Mouse (Mus musculus): ENCODE data around the gene Zfp422. TPM values are rescaled to one million over a fixed set of nuclear protein-coding genes. Genes with fewer than 3 reads are reported as not detected.

The Zfp422 gene
- total and polyA plus RNA-seq, 3 experiments = 11.9 to 33.4 (median 33.2) TPM

GRCm38 (mm10) chr6:116584095-116584494 is 44.7 kb downstream of the Zfp422 start, which contains the start of gene Olfr215:
Gene Olfr215, minus strand, starts transcription at chr6:116584195.
- Histone ChIP-seq H3K9me3 (replicated peaks; ENCODE audit: low read length) (no peaks in the 10 kb centered on the region), H3K36me3 (replicated peaks in 1 of 2; ENCODE audit: control insufficient read depth in 1 of 2, insufficient read depth in 1 of 2, low read length in 1 of 2) (no peaks in the 10 kb centered on the region), H3K27me3 (replicated peaks) (peaks cover 7% of the 10 kb centered on the region), H3K9ac (ENCODE audit: insufficient read depth, low read depth) (no peak within 1 kb of the TSS), H3K4me2 (ENCODE audit: insufficient read depth, low read depth, poor library complexity, severe bottlenecking) (no peak within 1 kb of the TSS), H3K4me3 (replicated peaks in 1 of 3; ENCODE audit: low read depth in 2 of 3, low read length in 2 of 3, poor library complexity in 1 of 3) (no peak within 1 kb of the TSS), H3K27ac (ENCODE audit: insufficient read depth, low read depth) (no peak within 1 kb of the TSS), H3K4me1 (ENCODE audit: control insufficient read depth in 1 of 2, insufficient read depth in 2 of 2) (peaks cover 0 to 3% of the 10 kb centered on the region in 2 experiments; a peak in 1 of 4 replicates), H3K79me2 (replicated peaks; ENCODE audit: control insufficient read depth, extremely low read depth, insufficient read depth, poor library complexity, severe bottlenecking) (no peaks in the 10 kb centered on the region)
- no peak for TF ChIP-seq POLR2AphosphoS2 (IDR thresholded peaks at IDR 0.05; ENCODE audit: low read depth, low read length)
- no peak for TF ChIP-seq KAT2A (IDR thresholded peaks at IDR 0.05; ENCODE audit: insufficient replicate concordance, low read length)
- no peak for TF ChIP-seq MXI1 (IDR thresholded peaks at IDR 0.05; ENCODE audit: low read depth, low read length)
- no peak for TF ChIP-seq RCOR1 (conservative IDR thresholded peaks at IDR 0.05; ENCODE audit: low read depth, low read length)
- no peak for TF ChIP-seq CTCF (conservative IDR thresholded peaks at IDR 0.05 in 1 of 2, IDR thresholded peaks at IDR 0.05 in 1 of 2; ENCODE audit: low read depth in 2 of 2, low read length in 2 of 2)
- TF ChIP-seq USF2 (conservative IDR thresholded peaks at IDR 0.05; ENCODE audit: low read depth, low read length) = no peak
- TF ChIP-seq ETS1 (conservative IDR thresholded peaks at IDR 0.05; ENCODE audit: low read depth, low read length) = no peak
- TF ChIP-seq NRF1 (IDR thresholded peaks at IDR 0.05; ENCODE audit: low read depth, low read length) = no peak
- no peak for TF ChIP-seq TBP (conservative IDR thresholded peaks at IDR 0.05; ENCODE audit: low read depth, low read length)
- TF ChIP-seq CHD1 (IDR thresholded peaks at IDR 0.05; ENCODE audit: low read depth, low read length) = no peak
- TF ChIP-seq MEF2A (IDR thresholded peaks at IDR 0.05; ENCODE audit: borderline replicate concordance, low read depth, low read length) = no peak
- no peak for TF ChIP-seq HCFC1 (IDR thresholded peaks at IDR 0.05; ENCODE audit: low read depth, low read length)
- TF ChIP-seq EP300 (IDR thresholded peaks at IDR 0.05; ENCODE audit: low read length) = no peak
- no peak for TF ChIP-seq IRF4 (IDR thresholded peaks at IDR 0.05; ENCODE audit: low read depth, low read length)
- no peak for TF ChIP-seq USF1 (IDR thresholded peaks at IDR 0.05; ENCODE audit: low read depth, low read length)
- TF ChIP-seq ELF1 (IDR thresholded peaks at IDR 0.05; ENCODE audit: low read depth, low read length) = no peak
- no peak for TF ChIP-seq POLR2A (IDR thresholded peaks at IDR 0.05; ENCODE audit: low read depth, low read length)
- no peak for TF ChIP-seq MYC (IDR thresholded peaks at IDR 0.05; ENCODE audit: low read depth, low read length)
- dilution Hi-C loops (cut with MboI; ENCODE audit: extremely low pct_ligation_motif_present, extremely low pct_unique_long_range_greater_than_20kb, low sequenced_read_pairs) = no loop called here
- no peak for DNase-seq (ENCODE audit: extremely low read depth)
- in situ Hi-C loops (cut with MboI; ENCODE audit: low pct_ligation_motif_present, low pct_unique_long_range_greater_than_20kb, low sequenced_read_pairs) = no loop called here

Other genes with a start within 250 kb of the Zfp422 start
- gene Alox5, start 167.8 kb downstream of the Zfp422 start, total RNA-seq (2012; rRNA removed) = not detected in 2 replicates
- gene Alox5, start 167.8 kb downstream of the Zfp422 start, total RNA-seq (2014; rRNA removed) = not detected in 2 replicates
- not detected in 2 replicates for gene Alox5, start 167.8 kb downstream of the Zfp422 start, polyA plus RNA-seq (2012; ENCODE audit: insufficient read length, low read depth)
- gene Olfr211, start 139.9 kb downstream of the Zfp422 start, total RNA-seq (2012; rRNA removed) = not detected in 2 replicates
- gene Olfr211, start 139.9 kb downstream of the Zfp422 start, total RNA-seq (2014; rRNA removed) = not detected in 2 replicates
- gene Olfr211, start 139.9 kb downstream of the Zfp422 start, polyA plus RNA-seq (2012; ENCODE audit: insufficient read length, low read depth) = not detected in 2 replicates
- not detected in 2 replicates for gene Olfr212, start 122.5 kb downstream of the Zfp422 start, total RNA-seq (2012; rRNA removed)
- not detected in 2 replicates for gene Olfr212, start 122.5 kb downstream of the Zfp422 start, total RNA-seq (2014; rRNA removed)
- gene Olfr212, start 122.5 kb downstream of the Zfp422 start, polyA plus RNA-seq (2012; ENCODE audit: insufficient read length, low read depth) = not detected in 2 replicates
- gene Olfr213, start 90.5 kb downstream of the Zfp422 start, total RNA-seq (2012; rRNA removed) = not detected in 2 replicates
- not detected in 2 replicates for gene Olfr213, start 90.5 kb downstream of the Zfp422 start, total RNA-seq (2014; rRNA removed)
- not detected in 2 replicates for gene Olfr213, start 90.5 kb downstream of the Zfp422 start, polyA plus RNA-seq (2012; ENCODE audit: insufficient read length, low read depth)
- gene Gm5580, start 77.9 kb downstream of the Zfp422 start, total RNA-seq (2012; rRNA removed) = 0.80 and 1.1 TPM in 2 replicates
- gene Gm5580, start 77.9 kb downstream of the Zfp422 start, total RNA-seq (2014; rRNA removed) = 2.9 and 3.7 TPM in 2 replicates
- gene Gm5580, start 77.9 kb downstream of the Zfp422 start, polyA plus RNA-seq (2012; ENCODE audit: insufficient read length, low read depth) = 0.29 and 0.56 TPM in 2 replicates
- gene Olfr214, start 74.8 kb downstream of the Zfp422 start, total RNA-seq (2012; rRNA removed) = not detected in 2 replicates
- not detected in 2 replicates for gene Olfr214, start 74.8 kb downstream of the Zfp422 start, total RNA-seq (2014; rRNA removed)
- gene Olfr214, start 74.8 kb downstream of the Zfp422 start, polyA plus RNA-seq (2012; ENCODE audit: insufficient read length, low read depth) = not detected in 2 replicates
- not detected in 2 replicates for gene Olfr215, start 44.8 kb downstream of the Zfp422 start, total RNA-seq (2012; rRNA removed)
- not detected in 2 replicates for gene Olfr215, start 44.8 kb downstream of the Zfp422 start, total RNA-seq (2014; rRNA removed)
- gene Olfr215, start 44.8 kb downstream of the Zfp422 start, polyA plus RNA-seq (2012; ENCODE audit: insufficient read length, low read depth) = not detected in 2 replicates
- gene Depp1, start 21.6 kb upstream of the Zfp422 start, total RNA-seq (2012; rRNA removed) = 0.13 and 0.34 TPM in 2 replicates
- gene Depp1, start 21.6 kb upstream of the Zfp422 start, total RNA-seq (2014; rRNA removed) = not detected in 2 replicates
- 0.31 and 0.47 TPM in 2 replicates for gene Depp1, start 21.6 kb upstream of the Zfp422 start, polyA plus RNA-seq (2012; ENCODE audit: insufficient read length, low read depth)
- gene Rassf4, start 45.0 kb upstream of the Zfp422 start, total RNA-seq (2012; rRNA removed) = 29.0 and 32.3 TPM in 2 replicates
- 13.5 and 17.3 TPM in 2 replicates for gene Rassf4, start 45.0 kb upstream of the Zfp422 start, total RNA-seq (2014; rRNA removed)
- gene Rassf4, start 45.0 kb upstream of the Zfp422 start, polyA plus RNA-seq (2012; ENCODE audit: insufficient read length, low read depth) = 69.0 and 74.9 TPM in 2 replicates
- gene Tmem72, start 87.9 kb upstream of the Zfp422 start, total RNA-seq (2012; rRNA removed) = 0.04 TPM in 2 replicates
- gene Tmem72, start 87.9 kb upstream of the Zfp422 start, total RNA-seq (2014; rRNA removed) = 0.01 TPM in 2 replicates
- gene Tmem72, start 87.9 kb upstream of the Zfp422 start, polyA plus RNA-seq (2012; ENCODE audit: insufficient read length, low read depth) = 0.01 TPM in 2 replicates

All from CH12.LX (cell line).